Mouse (Mus musculus) hindbrain, embryonic 14.5 days (tissue): ENCODE data around the gene Hist2h3b. TPM values are rescaled to one million over a fixed set of nuclear protein-coding genes. Genes with fewer than 3 reads are reported as not detected.
"Not testable (repeated sequence)": the region's sequence is repeated elsewhere in the genome, so short reads cannot be mapped to it uniquely, and the experiment has no call there.

Experiments
- ATAC-seq: fragments of 200-750 bp; cut with Nextera tagmentation; 2 replicates; pipeline ENCODE4 v1.8.0; 2017; ENCODE audit warnings: moderate number of reproducible peaks, mild to moderate bottlenecking, moderate TSS enrichment, moderate library complexity; ENCODE audit not compliant: low FRiP score
- DNase-seq: peaks from one replicate; pipeline ENCODE4 v3.0.0-alpha.2; 2015; ENCODE audit warnings: low spot score
- H3K27ac ChIP-seq: fragments of 300-500 bp; sonication (generic); 2 replicates; pipeline ENCODE4 v1.5.1; 2014; ENCODE audit warnings: mild to moderate bottlenecking, moderate library complexity
- H3K27me3 ChIP-seq: fragments of 300-500 bp; sonication (generic); 2 replicates; pipeline ENCODE4 v1.6.1; 2014; ENCODE audit warnings: mild to moderate bottlenecking, low read length, mixed read lengths; ENCODE audit not compliant: control insufficient read depth, insufficient read depth
- H3K36me3 ChIP-seq: fragments of 300-500 bp; sonication (generic); replicated peaks from 2 replicates; pipeline ENCODE4 v1.6.1; 2014; ENCODE audit not compliant: control insufficient read depth, insufficient read depth
- H3K4me1 ChIP-seq: fragments of 300-500 bp; sonication (generic); replicated peaks from 2 replicates; pipeline ENCODE4 v1.6.1; 2014; ENCODE audit warnings: antibody characterized with exemption, low read length, mixed read lengths; ENCODE audit not compliant: control insufficient read depth, insufficient read depth
- H3K4me2 ChIP-seq: fragments of 300-500 bp; sonication (generic); replicated peaks from 2 replicates; pipeline ENCODE4 v1.6.1; 2014; ENCODE audit warnings: mild to moderate bottlenecking, moderate library complexity
- H3K4me3 ChIP-seq: fragments of 300-500 bp; sonication (generic); replicated peaks from 2 replicates; pipeline ENCODE4 v1.5.1; 2014; ENCODE audit warnings: mild to moderate bottlenecking, low read length
- H3K9ac ChIP-seq: fragments of 300-500 bp; sonication (generic); 2 replicates; pipeline ENCODE4 v1.6.1; 2014
- H3K9me3 ChIP-seq: fragments of 300-500 bp; sonication (generic); 2 replicates; pipeline ENCODE4 v1.6.1; 2016; ENCODE audit warnings: low read length; ENCODE audit not compliant: control insufficient read depth
- WGBS: fragments of 180-500 bp; shearing (Covaris S2); extraction: QIAGEN DNeasy Blood & Tissue Kit; methylation state at CpG from one replicate; pipeline ENCODE4 v1.1.7; 2014; 5-methylcytosine and 5-hydroxymethylcytosine counted together
- polyA plus RNA-seq: library from polyadenylated mRNA; unstranded; fragments of >200 nt; fragmentation: Nextera tagmentation; extraction: Ambion mirVana; gene quantifications from 2 replicates; pipeline ENCODE4 v1.2.1, GENCODE M21; 2014

The Hist2h3b gene
- polyA plus RNA-seq, 1 experiment from 2014 or later: 12.3 TPM

DNA sequence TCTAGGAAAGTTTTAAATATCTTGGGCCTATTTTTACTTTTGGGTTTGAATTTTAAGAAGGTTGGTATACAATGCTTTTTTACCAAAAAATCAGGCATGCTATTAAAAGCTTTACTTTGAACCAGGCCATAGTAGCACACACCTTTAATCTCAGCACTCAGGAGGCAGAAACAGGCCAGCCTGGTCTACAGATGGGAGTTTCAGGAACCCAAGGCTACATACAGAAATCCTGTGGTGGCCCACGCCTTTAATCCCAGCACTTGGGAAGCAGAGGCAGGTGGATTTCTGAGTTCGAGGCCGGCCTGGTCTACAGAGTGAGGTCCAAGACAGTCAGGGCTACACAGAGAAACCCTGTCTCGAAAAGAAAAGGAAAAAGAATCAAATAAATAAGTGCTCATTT lies 913 bp upstream of the Hist2h3b start:
- peaks cover 12% of the 10 kb centered on the region for H3K4me1 ChIP-seq
- H3K9ac ChIP-seq: no peak overlapping the region
- ATAC-seq (no peak), DNase-seq (no peak)
- H3K27me3 ChIP-seq: no peaks in the 10 kb centered on the region
- peak overlapping the region; percentile 82 for H3K27ac ChIP-seq
- H3K4me2 ChIP-seq: peak overlapping the region; percentile 83; the same call in 1 of the 2 replicates
- no peak overlapping the region for H3K4me3 ChIP-seq
- H3K9me3 ChIP-seq: no peaks in the 10 kb centered on the region
- WGBS: 78% methylated on average over 4 of the region's 4 CpGs
- no peaks in the 10 kb centered on the region for H3K36me3 ChIP-seq

DNA sequence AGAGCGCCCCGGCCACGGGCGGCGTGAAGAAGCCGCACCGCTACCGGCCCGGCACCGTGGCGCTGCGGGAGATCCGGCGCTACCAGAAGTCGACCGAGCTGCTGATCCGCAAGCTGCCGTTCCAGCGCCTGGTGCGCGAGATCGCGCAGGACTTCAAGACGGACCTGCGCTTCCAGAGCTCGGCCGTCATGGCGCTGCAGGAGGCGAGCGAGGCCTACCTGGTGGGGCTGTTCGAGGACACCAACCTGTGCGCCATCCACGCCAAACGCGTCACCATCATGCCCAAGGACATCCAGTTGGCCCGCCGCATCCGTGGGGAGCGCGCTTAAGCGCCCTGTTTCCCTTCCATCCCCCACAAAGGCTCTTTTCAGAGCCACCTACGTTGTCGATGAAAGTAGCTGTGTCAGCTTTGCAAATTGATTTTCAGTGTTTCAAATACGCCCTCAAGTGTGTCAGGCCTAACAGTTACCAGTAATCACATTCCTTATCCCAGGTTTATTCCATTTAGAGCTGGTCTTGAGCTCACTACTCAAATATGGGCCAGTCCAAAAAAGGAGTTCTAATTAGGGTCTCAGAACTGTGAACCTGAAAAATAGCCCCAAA lies 423 bp downstream of the Hist2h3b start:
- not testable (repeated sequence) for H3K27me3 ChIP-seq, H3K4me1 ChIP-seq, DNase-seq, H3K9me3 ChIP-seq, H3K36me3 ChIP-seq
- Histone ChIP-seq H3K9ac (peak overlapping the region; percentile 61), H3K27ac (peak overlapping the region; percentile 93), H3K4me2 (peak overlapping the region; percentile 83), H3K4me3 (peak overlapping the region; percentile 46)
- WGBS: 0% methylated on average over 9 of the region's 44 CpGs
- peak; percentile 26 for ATAC-seq

DNA sequence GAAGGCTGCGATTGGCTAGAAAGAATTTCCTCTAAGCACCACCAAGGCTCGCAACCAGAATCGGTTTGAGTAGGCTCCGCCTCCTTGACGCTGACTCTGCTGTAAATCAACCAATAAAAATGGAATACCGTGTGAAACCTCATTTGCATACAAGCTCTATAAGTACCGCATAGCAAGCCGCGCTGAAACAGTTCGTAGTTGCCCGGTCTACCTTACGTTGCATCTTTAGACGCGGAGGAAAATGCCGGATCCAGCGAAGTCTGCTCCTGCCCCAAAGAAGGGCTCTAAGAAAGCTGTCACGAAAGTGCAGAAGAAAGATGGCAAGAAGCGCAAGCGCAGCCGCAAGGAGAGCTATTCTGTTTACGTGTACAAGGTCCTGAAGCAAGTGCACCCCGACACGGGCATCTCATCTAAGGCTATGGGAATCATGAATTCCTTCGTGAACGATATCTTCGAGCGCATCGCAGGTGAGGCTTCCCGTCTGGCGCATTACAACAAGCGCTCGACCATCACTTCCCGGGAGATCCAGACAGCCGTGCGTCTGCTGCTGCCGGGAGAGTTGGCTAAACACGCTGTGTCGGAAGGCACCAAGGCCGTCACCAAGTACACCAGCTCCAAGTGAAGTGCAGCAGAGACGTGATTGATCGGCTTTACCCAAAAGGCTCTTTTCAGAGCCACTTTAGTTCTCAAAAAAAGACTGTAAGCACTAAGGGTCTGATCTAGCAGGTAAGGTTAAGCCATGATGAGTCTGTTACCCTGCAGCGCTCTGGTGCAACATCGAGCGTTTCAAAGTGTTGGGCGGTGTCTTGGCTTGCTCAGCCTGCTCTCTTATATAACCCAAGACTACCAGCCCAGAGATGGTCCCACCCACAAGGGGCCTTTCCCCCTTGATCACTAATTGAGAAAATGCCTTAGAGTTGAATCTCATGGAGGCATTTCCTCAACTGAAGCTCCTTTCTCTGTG lies 1.3 kb downstream of the Hist2h3b start, which contains the start of gene Hist2h2bb:
Gene Hist2h2bb (plus strand): TSS at position 242 of the 964 bp plus-strand sequence.
- under 1% methylated on average over 45 of the region's 45 CpGs for WGBS
- Histone ChIP-seq H3K9ac (peak within 1 kb of the TSS; percentile 68), H3K36me3 (no peaks in the 10 kb centered on the region), H3K27ac (peak within 1 kb of the TSS; percentile 93), H3K9me3 (no peaks in the 10 kb centered on the region), H3K4me2 (peak within 1 kb of the TSS; percentile 83), H3K4me1 (0 out of 2 replicates have a peak, but pooled peaks cover 4% of the 10 kb centered on the region), H3K4me3 (peak within 1 kb of the TSS; percentile 46), H3K27me3 (no peaks in the 10 kb centered on the region)
- DNase-seq (peak; percentile 94), ATAC-seq (peak; percentile 97)

DNA sequence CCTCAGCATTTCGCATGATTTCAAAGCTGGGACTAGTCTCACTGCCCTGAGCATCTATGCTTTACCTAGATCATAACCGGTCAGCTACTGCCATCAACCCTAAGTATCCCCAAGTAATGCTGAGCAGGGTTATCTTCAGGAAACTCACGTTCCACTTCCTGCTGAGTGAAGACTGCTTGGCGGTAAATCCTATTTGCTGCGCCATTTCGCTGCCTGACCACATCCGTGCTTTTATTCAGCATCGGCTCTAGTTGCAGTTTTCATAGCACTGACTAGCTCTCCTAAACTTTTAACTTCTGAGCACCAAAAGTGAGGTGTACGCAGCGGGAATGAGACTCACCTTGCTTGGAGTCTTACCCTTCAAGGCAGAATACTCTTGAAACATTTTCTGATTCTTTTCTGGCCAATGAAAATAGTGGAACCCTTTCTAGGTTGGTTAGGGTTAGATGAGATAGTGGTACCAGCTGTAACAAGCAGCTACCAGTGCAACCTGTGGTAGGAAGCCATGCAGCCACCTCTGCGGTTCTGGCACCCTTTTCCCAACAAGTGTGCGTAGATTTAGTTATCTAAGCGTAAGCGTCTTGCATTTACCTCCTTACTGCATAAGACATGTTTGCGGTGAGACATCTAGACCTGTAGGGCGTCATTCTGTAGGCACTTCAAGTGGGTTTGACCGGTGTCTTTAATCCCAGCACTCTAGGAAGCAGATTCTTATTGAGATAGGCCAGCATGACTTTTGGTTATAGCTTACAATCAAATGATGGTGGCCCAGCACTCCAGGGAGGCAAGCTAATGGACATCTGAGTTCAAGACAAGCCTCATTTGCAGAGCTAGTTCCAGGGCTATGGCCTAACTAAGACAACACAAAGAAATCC lies 5.4 kb downstream of the Hist2h3b start:
- Histone ChIP-seq H3K9ac (no peak overlapping the region), H3K4me1 (0 out of 2 replicates have a peak, but pooled peaks cover 3% of the 10 kb centered on the region), H3K4me3 (no peak overlapping the region), H3K9me3 (no peaks in the 10 kb centered on the region), H3K36me3 (no peaks in the 10 kb centered on the region), H3K27me3 (no peaks in the 10 kb centered on the region), H3K27ac (no peak overlapping the region), H3K4me2 (no peak overlapping the region)
- no peak for DNase-seq
- WGBS: 92% methylated on average over 17 of the region's 17 CpGs
- no peak for ATAC-seq

DNA sequence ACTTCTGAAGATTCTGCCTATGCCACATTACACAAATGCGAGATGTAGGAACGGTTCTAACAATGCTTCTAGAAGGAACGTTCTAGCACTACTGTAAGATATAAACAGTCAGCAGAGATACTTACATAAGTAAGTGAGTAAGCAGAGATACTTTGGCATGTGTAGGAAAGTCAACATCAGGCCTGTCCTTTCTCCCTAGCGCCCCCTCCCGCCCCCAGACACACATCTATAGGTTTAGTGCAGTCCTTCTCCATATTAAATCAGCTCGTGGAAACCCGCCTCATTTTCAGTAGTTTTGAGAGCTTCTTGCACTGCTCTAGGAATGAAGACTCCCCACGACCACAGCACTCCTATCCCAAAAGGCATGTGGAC lies 9.0 kb downstream of the Hist2h3b start:
- Histone ChIP-seq H3K27me3 (peaks cover 4% of the 10 kb centered on the region; the same call in 1 of the 2 replicates), H3K9me3 (no peaks in the 10 kb centered on the region), H3K9ac (peak overlapping the region; percentile 62), H3K4me3 (peak overlapping the region; percentile 44), H3K4me2 (peak overlapping the region; percentile 66), H3K4me1 (0 out of 2 replicates have a peak, but pooled peaks cover 3% of the 10 kb centered on the region), H3K27ac (0 out of 2 replicates have a peak overlapping the region, but pooled peaks have one; percentile 87), H3K36me3 (no peaks in the 10 kb centered on the region)
- ATAC-seq (no peak), DNase-seq (peak; percentile 47)
- 14% methylated on average over 8 of the region's 8 CpGs for WGBS

DNA sequence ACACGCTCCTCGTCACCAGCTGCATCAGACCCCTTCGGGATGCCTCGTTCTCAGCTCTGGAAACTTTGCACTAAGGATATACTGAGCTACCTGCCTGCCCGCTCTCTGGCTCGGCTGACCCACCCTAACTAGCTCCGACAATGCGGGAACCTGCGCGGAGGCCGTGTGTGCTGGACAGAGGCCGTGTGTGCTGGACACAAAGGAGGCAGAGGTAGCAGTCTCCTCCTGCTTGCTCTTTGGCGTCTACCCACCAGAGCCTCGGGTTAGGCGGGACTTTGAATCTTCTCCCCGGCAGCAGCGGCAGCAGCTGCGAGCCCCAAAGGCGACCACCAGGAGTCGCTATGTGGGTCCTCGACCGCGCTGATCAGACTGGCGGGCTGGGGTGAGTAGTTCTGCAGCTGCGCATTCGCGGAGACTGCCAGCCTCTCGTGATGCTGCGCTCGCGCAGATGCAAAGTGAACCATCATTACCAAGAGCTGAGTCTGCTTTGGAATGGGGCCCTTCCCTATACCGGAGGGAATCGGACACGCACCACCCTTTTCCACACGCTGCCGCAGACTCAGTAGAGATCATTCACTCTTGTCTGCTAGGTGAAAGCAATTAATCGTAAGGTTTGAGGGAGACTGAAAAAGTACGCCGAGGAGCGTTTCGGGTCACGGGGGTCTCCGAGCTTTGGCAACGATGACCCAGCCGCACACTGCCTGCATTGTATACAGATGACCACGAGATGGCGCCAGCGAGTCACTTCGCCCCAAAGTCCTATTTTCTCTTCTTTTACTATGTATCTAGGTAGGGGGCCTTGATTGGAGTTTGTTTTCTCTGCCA lies 9.6 kb downstream of the Hist2h3b start:
- Histone ChIP-seq H3K9ac (peak overlapping the region; percentile 62), H3K9me3 (no peaks in the 10 kb centered on the region), H3K36me3 (no peaks in the 10 kb centered on the region), H3K4me1 (0 out of 2 replicates have a peak, but pooled peaks cover 3% of the 10 kb centered on the region), H3K4me2 (peak overlapping the region; percentile 66), H3K4me3 (peak overlapping the region; percentile 44), H3K27me3 (peaks cover 10% of the 10 kb centered on the region; the same call in 1 of the 2 replicates), H3K27ac (peak overlapping the region; percentile 87)
- peak; percentile 98 for ATAC-seq
- DNase-seq: peak; percentile 89
- WGBS: under 1% methylated on average over 49 of the region's 49 CpGs

DNA sequence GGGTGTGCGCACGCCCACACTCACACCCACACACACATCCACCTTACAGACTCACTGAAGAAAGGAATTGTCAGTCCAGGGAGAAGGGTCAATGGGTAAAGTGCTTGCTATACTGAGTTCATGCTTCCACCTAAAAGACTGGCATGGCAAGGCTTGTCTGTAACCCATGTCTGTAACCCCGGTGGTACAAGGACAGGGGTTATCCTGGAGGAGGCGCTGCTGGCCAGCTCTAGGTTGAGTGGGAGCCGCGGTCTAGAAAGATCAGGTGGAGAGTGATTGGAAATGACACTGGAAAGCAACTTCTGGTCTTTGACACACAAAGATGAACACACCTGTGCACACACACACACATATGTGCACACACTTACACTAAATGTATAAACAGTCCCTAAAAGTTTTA lies 12.2 kb downstream of the Hist2h3b start:
- H3K4me2 ChIP-seq: no peak overlapping the region
- H3K4me1 ChIP-seq: 0 out of 2 replicates have a peak, but pooled peaks cover 3% of the 10 kb centered on the region
- ATAC-seq (no peak), DNase-seq (no peak)
- WGBS: 53% methylated on average over 6 of the region's 6 CpGs
- no peak overlapping the region for H3K9ac ChIP-seq
- no peaks in the 10 kb centered on the region for H3K9me3 ChIP-seq
- H3K36me3 ChIP-seq: no peaks in the 10 kb centered on the region
- H3K4me3 ChIP-seq: no peak overlapping the region
- no peak overlapping the region for H3K27ac ChIP-seq
- peaks cover 31% of the 10 kb centered on the region; the same call in 1 of the 2 replicates for H3K27me3 ChIP-seq

DNA sequence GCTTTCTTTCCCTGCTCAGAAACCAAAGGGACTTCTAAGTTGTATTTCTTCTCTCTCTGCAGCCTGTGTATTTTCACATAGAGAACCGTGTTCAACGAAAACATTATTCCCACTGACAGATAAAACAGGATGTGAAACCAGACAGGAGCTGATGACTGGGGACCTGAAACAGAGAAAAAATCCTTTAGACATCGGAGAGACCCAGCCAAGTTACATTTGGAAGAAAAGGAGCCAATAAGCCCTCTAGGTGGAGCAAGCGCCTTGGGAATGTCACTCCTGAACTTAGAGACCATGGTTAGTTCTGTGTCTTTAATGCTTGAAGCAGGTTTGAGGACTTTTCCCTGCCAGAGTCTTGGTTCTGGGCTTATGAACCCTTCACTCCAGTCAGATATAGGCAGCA lies 16.0 kb downstream of the Hist2h3b start:
- H3K27ac ChIP-seq: no peak overlapping the region
- DNase-seq (peak; percentile 71), ATAC-seq (no peak)
- no peak overlapping the region for H3K4me3 ChIP-seq
- no peak overlapping the region for H3K4me2 ChIP-seq
- 27% methylated on average over 4 of the region's 4 CpGs for WGBS
- no peaks in the 10 kb centered on the region for H3K9me3 ChIP-seq
- peaks cover 31% of the 10 kb centered on the region; the same call in 1 of the 2 replicates for H3K27me3 ChIP-seq
- no peaks in the 10 kb centered on the region for H3K4me1 ChIP-seq
- H3K9ac ChIP-seq: no peak overlapping the region
- H3K36me3 ChIP-seq: no peaks in the 10 kb centered on the region
